Mouse (Mus musculus) right cerebral cortex, postnatal 10 days (tissue): ENCODE measurements around the gene Pnp2.
"Not testable (repeated sequence)": the region's sequence is repeated elsewhere in the genome, so short reads cannot be mapped to it uniquely, and the experiment has no call there.

ENCODE experiments used
- DNase-seq, 2 experiments: peaks; one replicate each; pipeline ENCODE4 v3.0.0; 2021; ENCODE audit warnings: low spot score in 2 of 2

Gene Pnp2

DNA sequence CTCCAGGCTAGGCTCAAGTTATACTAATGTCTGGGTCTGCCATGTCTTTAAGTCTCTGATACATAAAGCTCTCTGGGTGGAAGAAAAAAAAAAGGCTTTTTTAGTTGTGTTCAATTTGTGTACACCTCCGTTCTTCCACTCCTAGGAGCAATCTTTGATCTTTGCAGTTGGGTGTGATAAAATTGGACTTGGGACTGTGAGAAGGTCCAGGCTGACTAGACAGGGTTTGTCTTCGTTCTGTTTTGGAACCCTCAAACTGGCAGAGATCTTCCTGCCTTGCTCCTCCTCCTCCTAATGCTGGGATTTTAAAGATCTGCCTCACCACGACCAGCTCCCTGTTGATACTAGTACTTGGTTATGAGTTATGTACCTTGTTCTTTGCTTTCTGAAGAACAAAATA, 1.4 kb downstream of the Pnp2 start:
- DNase-seq = not testable (repeated sequence)

DNA sequence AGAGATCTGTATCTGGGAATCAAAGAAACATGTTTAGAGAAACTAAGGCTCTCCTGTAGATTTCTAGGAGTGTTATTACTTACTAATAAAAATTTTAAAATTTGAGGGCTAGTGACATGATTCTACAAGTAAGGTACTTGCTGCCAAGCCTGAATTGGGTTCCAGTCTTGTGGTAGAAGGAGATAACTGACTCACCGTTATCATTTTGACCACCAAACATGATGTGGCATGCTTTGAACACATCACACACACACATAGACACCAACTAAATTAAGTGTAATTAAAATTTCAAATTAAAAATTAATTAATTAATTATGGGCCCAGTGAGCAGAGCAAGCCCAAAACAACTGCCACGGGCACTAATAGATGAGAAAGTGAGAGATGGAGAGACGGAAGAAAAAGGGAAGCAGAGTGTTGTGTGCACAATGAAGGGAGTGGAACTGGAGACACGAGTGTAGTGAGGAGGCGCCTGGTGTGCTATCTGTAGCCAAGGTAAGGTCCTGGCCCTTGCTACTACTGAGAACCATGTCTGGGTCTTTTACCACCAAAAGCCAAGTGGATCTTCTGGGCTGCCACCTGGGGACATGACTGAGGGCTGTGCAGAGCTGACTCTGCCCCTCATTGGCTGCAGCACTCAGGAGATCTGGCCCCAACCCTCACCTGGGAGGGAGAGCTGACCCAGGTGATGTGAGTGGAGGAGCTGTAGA, 2.6 kb downstream of the Pnp2 start:
- not testable (repeated sequence) for DNase-seq

DNA sequence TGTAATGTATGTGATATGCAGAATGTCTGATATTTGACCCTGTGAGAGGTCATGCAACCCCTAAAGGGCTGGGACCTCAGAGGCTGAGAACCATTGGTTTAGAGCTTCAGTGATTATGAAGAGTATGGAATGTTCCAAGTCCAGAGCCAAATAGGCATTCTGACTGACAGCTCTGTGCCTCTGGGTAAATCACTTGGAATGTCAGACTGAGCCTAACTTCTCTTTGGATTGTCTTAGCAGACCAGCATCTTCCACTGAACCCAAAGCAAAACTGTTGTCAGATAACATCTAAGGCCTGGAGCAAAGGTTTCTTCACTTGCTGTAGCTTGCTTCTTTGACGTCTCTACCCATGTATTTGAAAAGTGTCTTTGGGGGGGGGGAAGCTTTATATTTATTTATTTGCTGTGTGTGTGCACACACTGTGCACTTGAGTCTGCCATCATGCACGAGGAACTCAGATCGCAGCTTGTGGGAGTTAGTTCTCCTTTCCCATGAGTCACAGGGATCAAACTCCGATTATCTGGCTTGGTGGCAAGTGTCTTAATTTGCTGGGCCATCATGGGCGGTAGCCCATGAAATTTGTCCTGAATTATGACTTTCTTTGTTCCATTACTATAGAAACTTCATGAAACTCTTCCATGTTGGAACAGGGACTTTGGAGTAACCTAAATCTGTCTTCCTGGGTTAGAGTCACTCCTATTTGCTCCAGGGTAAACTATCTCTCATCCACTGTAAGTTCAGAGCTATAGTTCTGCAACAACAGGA, 12.6 kb downstream of the Pnp2 start:
- DNase-seq = no peak

DNA sequence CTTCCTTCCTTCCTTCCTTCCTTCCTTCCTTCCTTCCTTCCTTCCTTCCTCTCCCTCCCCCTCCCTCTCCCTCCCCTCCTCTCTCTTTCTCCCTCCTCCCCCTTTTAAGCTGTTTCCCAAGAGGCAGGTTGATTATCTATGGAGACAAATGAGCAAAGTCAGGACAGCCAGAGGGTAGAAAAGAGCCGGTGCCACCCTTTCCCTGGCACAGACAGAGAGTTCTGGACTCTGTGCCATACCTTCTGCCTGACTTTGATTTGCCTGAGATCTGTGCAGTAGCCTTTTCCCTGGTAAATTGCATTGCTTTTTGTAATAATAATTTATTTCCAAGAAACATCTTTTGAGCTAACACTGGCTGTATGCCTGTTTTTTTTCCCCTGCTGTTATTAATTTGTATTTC, 13.2 kb downstream of the Pnp2 start:
- DNase-seq = peak in 1 of 2 experiments; percentile 28

DNA sequence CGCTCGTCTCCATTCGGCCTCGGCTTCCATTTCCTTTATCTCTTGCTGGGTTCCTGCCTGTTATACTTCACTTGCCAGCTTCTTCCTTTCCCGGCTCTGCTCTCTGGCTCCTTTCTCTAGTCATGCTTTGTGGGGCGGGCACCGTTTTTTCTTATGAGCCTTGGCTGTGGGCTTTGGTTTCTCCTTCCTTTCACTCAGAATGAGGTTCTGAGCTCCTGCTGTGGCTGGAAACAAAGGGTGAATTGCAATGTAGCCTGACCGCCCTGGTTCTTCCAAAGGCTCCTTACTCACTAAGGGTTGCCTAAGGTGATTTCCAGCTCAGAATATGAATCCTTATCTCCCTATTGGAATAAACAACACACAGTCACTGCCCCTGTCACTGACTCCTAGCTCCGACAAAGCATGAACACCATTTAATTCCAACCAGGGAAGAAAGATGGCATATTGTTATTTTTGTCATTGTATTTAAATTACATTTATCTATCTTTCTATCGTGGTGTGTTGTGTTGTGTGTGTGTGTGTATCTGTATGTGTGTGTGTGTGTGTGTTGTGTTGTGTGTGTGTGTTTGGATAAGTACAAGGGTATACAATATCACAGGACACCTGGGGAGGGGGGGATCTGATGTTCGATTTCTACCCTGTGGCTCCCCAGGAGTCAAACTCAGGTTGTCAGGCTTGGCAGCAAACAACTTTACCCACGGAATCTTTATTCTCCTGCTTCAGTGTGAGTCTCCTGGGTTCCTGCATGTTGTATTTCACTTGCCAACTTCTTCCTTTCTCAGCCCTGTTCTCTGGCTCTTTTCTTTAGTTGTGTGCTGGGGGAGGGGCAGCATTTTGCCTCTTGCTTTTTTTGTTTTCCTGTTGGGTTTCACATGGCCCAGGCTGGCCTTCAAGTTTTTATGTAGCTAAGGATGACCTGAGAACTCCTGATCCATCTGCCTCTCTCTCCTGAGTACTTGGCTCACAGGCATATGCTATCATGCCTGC, 14.1 kb downstream of the Pnp2 start:
- peak; percentile 78 to 83 for DNase-seq

DNA sequence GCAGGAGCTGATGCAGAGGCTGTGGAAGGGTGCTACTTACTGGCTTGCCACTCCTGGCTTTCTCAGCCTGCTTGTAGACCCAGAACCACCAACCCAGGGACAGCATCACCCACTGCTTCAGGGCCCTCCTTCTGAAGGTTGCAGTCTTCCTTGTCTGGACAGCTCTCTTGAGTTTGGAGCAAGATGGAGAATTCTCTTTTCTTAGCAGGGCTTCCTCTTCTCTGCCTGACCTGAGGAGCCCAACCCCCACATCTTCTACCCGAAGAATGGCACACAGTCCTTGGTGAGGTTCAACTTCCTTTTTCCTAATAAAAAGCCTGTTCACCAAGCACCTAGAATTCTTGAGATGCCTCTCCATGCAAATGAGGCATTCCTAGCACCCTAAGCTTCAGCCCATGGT, 15.0 kb downstream of the Pnp2 start:
- DNase-seq = no peak

DNA sequence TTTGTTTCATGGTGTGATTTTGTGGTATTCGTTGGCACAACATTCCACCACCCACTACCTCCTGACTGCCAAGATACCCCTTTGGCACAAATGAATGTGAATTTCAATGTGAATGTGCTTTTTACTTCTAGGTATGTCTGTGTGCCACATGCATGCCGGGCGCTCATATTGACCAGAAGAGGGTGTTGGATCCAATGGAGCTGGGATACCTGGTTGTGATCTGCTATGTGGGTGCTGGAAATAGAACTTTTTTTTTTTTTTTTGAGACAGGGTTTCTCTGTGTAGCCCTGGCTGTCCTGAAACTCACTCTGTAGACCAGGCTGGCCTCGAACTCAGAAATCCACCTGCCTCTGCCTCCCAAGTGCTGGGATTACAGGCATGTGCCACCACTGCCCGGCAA, 17.3 kb downstream of the Pnp2 start:
- DNase-seq = not testable (repeated sequence)

DNA sequence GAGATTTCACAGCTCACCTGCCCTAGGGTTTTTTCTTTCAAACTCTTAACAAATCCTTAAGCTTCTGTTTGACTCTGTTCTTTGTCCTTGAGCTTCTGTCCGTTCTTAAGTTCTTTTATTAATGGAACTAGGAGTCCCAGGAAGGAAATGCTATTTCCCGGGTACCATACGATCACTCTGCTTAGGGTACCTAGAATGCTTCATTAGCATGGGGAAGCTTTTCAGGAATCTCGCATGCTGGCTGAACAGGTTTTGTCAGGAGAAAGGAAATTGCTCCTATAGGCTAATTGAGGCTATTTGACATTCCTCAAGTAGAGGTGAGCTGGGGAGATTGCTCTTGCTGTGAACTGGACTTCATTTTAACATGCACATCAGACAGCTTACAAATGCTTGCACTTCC, 17.9 kb downstream of the Pnp2 start:
- no peak for DNase-seq

DNA sequence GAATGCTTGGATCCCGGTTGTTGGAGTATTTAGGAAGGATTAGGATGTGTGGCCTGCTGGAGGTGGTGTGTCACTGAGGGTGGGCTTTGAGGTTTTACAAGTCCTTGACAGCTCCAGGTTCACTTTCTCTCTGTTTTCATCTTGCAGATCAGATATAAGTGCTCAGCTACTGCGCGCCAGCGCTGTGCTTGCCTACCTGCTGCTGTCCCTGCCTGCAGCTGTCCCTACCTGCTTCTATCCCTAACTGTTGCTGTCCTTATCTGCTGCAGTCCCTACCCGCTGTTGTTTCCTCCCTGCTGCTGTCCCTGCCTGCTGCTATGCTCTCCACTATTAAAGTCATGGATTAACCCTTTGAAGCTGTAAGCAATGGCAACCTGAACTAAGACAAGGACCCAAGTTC, 19.2 kb downstream of the Pnp2 start:
- no peak for DNase-seq

DNA sequence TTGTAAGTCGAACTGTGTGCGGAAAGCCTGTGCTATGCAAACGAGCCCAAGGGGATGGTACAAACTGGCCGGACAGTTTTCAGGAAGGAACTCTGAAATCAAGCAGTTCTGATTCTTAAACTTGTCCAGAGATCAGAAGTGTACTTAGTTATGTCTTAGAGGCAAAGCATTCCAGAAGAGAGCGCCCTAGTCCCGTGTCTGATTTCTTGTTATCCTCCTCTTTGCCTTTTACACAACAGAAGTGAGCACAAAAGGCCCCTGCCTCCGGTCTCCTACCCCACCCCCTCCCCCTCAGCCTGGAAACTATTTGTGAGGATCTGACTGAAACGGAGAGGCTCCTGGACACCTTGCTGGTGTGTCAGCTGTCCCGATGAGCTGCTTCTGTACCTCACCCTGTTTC, 20.9 kb downstream of the Pnp2 start:
- DNase-seq = peak in 1 of 2 experiments; percentile 44

DNA sequence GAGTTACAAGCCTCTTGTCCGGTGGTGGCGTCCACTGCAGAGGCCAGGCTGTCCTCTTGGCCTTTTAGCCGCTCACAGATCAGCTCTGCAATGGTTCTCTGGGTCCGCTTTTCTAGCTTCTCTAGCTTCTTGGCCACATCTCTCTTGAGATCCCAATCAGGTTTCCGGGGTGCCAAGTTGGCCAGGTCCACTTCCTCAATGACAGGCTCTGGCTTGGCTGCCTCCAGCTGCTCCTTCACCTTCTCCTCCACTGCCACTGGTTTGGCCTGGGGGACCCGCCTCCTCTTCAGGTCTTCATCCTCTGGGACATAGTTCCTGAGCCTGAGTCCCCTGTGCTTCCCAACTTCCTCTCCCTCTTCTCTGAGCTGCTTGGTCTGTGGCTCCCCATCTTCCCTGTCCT, 22.7 kb downstream of the Pnp2 start:
- not testable (repeated sequence) for DNase-seq

DNA sequence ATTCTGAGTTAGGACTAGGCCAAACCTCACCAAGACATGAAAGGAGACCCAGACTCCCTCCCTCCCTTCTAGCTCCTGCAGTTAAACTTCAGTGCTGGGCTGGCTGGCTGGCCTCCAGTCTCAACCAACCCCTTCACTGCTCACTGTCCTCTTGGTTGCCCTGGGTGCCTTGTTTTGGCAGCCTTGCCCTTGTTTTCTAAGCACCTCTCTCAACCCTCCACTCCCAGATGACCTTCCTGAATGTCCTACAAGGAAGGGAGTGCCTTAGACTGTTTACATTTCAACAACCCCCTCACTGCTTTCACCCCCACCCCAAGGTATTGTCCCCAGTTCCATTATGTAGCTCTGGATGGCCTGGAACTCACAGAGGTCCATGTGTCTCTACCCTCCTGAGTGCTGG, 23.8 kb downstream of the Pnp2 start:
- no peak for DNase-seq

DNA sequence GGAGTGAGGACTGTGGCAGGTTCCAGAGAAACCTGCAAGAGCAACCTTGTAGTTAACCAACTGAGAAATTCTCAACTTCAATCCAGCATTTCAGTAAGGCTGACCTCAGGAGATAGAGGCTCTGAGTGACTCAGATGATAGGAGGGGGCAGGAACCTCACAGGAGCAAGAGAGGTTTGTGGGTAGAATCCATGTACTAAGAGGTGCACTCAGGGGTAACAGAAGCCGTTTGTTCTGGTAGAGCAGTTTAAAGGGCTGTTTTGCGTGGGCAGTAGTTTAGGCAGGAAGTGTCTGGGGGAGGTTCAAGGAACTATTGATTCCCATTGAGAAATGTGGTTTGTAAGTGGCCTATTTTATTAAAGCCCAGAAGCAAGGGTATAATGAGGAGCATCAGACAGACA, 25.4 kb downstream of the Pnp2 start:
- no peak for DNase-seq

DNA sequence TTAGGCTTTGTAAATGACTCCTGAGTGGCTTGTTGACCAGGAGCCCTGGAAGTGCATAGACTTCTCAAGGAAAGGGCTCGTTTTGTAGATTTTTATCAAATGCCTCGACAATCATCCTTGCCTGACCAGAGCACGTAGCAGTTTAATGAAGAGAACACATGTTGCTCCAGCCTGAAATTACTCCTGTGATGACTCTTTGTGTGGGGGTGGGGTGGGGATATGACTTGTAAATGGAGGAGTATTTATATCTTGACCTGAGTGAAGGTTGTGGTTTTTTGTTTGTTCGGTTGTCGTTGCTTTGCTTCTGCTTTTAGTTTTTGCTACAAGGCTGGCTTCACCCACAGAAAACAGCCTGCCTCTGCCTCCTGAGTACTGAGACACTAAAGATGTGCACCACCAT, 26.0 kb downstream of the Pnp2 start:
- no peak for DNase-seq

DNA sequence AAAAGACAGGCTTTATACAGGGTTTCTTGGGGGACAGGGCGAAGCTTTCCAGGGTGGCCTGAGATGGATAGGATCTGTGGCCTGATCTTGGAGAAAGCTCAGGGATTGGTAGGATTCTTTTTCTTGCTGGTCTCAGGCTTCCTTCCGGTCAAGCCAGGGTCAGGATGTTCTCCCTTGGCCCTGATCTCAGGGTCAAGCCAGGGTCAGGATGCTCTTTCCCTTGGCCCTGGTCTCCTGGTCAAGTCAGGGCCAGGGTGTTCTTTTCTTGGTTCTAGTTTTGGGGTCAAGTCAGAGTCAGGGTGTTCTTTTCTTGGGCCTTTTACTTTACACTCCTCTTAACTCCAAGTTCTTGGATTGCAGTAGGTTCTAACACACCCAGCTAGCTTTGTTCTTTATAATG, 31.9 kb downstream of the Pnp2 start:
- DNase-seq = no peak

DNA sequence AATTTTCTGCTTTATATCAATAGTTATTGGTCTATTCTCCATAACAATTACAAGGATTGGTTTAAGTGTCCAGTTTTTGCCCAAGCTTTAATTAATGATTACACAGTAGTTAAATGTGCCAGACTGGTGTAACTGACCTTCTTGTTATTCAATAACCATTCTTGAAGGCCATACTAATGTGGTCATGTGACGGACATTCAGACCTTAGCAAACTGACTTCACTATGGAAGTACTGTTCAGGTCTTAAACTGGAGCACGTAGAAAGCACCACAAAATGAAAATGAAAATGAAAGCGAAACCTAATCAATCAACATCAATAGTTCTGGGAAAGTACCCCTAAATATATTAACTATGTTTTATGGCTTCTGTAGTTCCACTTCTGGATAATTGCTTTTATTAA, 35.2 kb downstream of the Pnp2 start:
- DNase-seq = no peak

DNA sequence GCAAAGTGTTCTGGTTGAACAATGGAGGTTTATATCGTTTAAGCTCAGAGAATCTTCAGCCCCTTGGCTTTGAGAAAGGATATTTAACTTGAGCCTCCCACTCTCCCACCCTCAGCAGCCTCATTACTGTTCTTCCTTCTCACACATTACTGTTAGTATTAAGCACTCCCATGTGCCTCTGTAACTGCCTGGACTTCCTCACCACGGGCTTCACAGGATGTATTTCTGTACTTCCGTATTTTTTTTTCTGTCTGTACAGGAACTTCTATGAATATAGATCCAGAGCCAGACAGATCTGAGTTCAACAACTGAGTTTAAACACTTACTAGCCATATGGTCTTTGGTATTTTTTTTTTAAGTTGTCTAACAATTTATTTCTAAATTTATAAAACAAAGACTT, 41.3 kb downstream of the Pnp2 start:
- no peak for DNase-seq

DNA sequence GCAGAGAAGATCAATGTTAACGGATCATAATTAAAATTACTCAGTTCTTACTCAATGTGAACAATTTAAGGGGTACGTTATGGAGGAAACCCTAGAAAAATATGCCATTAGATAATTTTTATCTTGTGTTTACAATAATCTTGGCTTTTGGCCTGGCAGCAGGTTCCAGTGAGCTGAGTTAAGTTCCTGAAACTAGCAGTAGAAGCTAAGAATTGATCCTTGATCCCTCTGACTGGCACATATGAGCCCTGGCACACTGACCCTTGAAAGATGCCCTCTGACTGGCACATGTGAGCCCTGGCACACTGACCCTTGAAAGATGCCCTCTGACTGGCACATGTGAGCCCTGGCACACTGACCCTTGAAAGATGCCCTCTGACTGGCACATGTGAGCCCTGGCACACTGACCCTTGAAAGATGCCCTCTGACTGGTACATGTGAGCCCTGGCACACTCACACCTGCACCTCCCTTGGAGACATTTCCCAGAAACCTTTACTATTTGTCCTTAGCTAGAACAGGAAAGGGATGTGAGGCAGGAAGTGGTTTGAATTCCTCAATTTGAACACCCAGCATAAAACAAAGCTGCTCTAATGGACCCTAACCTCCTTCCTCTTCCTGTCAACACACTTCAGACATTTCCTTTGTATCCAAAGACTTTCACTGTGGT, 42.3 kb downstream of the Pnp2 start:
- DNase-seq = no peak

DNA sequence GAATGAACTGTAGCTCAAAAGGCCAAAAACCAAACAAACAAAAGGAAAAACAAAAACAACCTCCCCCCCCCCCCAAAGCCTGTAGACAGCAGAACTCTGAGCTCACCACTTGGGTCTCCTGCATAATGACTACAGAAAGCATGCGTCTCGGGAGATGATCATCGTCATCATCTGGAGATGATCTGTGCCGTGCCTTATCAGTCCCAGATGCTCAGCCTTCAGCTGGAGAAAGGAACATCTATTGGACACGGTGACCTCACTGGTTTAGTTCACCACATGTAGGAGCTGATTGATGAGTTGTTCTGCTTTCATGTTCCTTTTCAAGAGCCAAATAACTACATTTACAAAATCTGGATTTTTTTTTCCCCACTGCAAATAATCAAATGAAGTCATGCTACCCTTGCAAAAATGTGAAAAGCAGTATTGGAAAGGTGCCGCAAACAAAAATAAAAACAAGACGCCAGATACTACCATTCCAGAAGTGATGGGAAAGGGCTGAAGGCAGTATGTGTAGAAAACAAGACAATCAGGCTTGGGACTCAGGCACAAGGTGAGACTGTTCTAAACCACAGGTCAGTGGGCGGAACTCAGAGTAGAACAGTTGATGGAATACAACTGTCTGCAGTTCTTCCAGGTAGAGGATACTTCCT, 51.5 kb downstream of the Pnp2 start, which contains the start of gene Rnase10:
TSS of gene Rnase10 (plus strand) at position 600 of the 650 bp plus-strand sequence.
- DNase-seq = no peak

DNA sequence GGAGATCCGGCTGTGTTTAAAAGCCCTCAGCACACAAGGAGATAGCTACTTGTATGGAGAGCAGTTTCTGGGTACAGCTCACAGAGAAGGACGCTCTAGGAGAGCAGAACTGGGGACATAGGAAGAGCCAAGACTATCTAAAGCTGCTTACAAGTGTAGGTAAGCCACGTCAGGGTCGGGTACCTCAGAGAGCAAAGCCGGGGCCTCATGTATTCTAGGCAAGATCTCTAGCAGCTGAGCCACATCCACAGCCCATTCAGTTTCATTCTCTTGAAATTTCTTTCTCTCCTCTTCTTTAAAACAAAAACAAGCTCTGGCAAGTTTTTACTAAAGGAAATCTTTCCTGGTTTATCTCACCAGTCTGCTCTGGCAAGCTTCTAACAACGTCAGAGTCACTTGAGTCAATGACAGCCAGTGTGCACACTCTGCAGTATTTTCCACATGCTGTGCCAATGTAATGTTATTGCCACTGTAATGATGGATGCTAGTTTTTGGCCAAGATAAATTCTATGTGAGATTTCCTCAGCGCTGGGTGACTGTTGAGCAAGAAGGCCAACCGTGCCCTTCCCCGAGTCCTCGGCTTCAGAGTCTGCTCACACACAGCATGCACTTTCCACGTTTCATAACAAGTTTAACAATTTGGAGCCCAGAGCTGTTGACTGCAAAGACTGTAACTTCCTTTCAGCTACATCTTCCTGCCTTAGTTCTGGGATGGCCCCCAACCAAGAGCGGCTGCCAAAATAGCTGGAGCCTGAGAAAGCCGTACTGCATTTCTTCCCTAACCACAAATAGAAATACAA, 52.3 kb downstream of the Pnp2 start:
- DNase-seq = peak; percentile 82 to 88
